Mouse (Mus musculus) ES-E14 (cell line): Measurements from ENCODE around the gene 1700014D04Rik. TPM values are rescaled to one million over a fixed set of nuclear protein-coding genes. Genes with fewer than 3 reads are reported as not detected.
"Not testable (repeated sequence)": the region's sequence is repeated elsewhere in the genome, so short reads cannot be mapped to it uniquely, and the experiment has no call there.

Experiments
- DNase-seq: peaks from one replicate; pipeline ENCODE4 v3.0.0-alpha.2; 2013; ENCODE audit warnings: low read depth, low spot score
- H3K27ac ChIP-seq: 2 replicates; pipeline ENCODE4 v1.5.1; 2012; ENCODE audit warnings: low read depth, mild to moderate bottlenecking, low read length, moderate library complexity, mixed read lengths; ENCODE audit not compliant: poor library complexity, insufficient read depth, severe bottlenecking
- H3K36me3 ChIP-seq: 2 replicates; pipeline ENCODE4 v1.6.1; 2012; ENCODE audit warnings: mild to moderate bottlenecking, low read length, moderate library complexity, mixed read lengths; ENCODE audit not compliant: control insufficient read depth, poor library complexity, insufficient read depth, severe bottlenecking
- H3K4me1 ChIP-seq, 2 experiments: fragments of 150-350 bp in 1 of 2; sonication (generic) in 1 of 2; 2 replicates each; pipeline ENCODE4 v1.6.1; 2012; ENCODE audit warnings: low read length in 2 of 2, mild to moderate bottlenecking in 1 of 2, mixed read lengths in 1 of 2; ENCODE audit not compliant: control insufficient read depth in 2 of 2, insufficient read depth in 2 of 2, poor library complexity in 1 of 2
- H3K4me3 ChIP-seq, 2 experiments: fragments of 150-350 bp in 1 of 2; sonication (generic) in 1 of 2; 2 replicates each; pipeline ENCODE4 v1.5.1; 2012; ENCODE audit warnings: low read length in 2 of 2, low read depth in 1 of 2, mild to moderate bottlenecking in 1 of 2, mixed read lengths in 1 of 2; ENCODE audit not compliant: insufficient read depth in 1 of 2, poor library complexity in 1 of 2, severe bottlenecking in 1 of 2
- H3K9ac ChIP-seq: 2 replicates; pipeline ENCODE4 v1.6.1; 2012; ENCODE audit warnings: low read depth, mild to moderate bottlenecking, low read length, mixed read lengths; ENCODE audit not compliant: poor library complexity, insufficient read depth, severe bottlenecking
- H3K9me3 ChIP-seq: fragments of 150-350 bp; sonication (generic); 2 replicates; pipeline ENCODE4 v1.6.1; 2012; ENCODE audit warnings: low read depth, mild to moderate bottlenecking, low read length; ENCODE audit not compliant: control insufficient read depth, insufficient read depth
- CHD2 ChIP-seq: IDR thresholded peaks from 2 replicates; pipeline ENCODE4 v1.6.1; 2014; ENCODE audit warnings: mild to moderate bottlenecking, low read depth, low read length, inconsistent platforms
- HCFC1 ChIP-seq: IDR thresholded peaks from 2 replicates; pipeline ENCODE4 v1.6.1; 2012; ENCODE audit warnings: low read length, inconsistent platforms, borderline replicate concordance; ENCODE audit not compliant: insufficient read depth
- MAFK ChIP-seq: IDR thresholded peaks from 2 replicates; pipeline ENCODE4 v1.6.1; 2014; ENCODE audit warnings: mild to moderate bottlenecking, low read depth, low read length, inconsistent platforms; ENCODE audit not compliant: insufficient read depth
- ZC3H11A ChIP-seq: IDR thresholded peaks from 2 replicates; pipeline ENCODE4 v1.6.1; 2012; ENCODE audit warnings: low read depth, mild to moderate bottlenecking, inconsistent platforms, low read length, borderline replicate concordance
- ZNF384 ChIP-seq: IDR thresholded peaks from 2 replicates; pipeline ENCODE4 v1.6.1; 2012; ENCODE audit warnings: low read depth, low read length, inconsistent platforms
- in situ Hi-C, 2 experiments: fragments of 600-800 bp; cut with MboI; formaldehyde crosslinking; loops; one replicate each; pipeline ENCODE4 v1.15.1; 2025; ENCODE audit warnings: low sequenced_read_pairs in 2 of 2, inconsistent platforms in 1 of 2; ENCODE audit not compliant: unreplicated experiment in 2 of 2
- total RNA-seq: library from RNA; depleted of rRNA; stranded (reverse); fragments of 300-350 nt; gene quantifications from 2 replicates; pipeline ENCODE4 v1.2.3, GENCODE M21; 2012

The 1700014D04Rik gene
- total RNA-seq, 1 experiment, result 0.18 TPM

DNA sequence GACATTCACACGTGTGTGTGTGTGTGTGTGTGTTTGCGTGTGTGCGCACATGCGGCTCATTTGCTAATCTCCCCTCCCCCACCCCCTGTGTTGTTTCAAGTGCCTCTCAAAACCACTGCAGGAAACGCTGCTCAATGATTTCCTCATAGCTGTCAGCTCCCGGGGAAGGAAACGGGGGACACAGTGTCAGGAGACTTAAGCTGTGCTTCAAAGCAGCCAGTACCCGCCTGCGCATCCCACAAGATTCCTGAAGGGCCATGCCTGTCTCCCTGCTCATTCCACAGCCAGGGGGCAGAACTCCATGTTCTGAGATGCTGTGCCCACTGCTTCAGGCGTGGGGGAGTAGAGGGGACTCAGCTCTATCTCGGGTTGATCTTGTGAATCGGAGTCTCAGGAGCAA lies 42.0 kb downstream of the 1700014D04Rik start:
- in situ Hi-C loops, result no loop called here
- no peak for DNase-seq
- H3K27ac ChIP-seq, result no peak overlapping the region

DNA sequence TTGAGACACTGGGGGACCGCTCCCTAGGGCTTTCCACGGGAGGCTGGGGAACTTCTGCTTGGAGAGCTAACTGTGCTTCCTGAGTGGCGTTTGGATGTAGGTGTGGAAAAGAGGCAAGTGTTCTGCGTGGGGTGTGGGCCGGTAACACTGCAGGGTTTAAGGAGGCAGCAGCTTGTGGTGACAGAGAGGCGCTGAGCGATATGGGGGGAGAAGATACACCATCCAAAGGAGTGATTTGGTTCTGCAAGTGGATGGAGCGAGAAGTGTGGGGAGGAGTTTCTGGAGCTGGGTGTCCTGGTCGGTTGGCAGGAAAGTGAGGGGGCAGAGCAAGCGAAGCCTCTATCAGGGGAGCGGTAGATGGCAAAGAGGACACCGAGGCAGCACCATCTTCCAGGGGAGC lies 43.0 kb downstream of the 1700014D04Rik start:
- in situ Hi-C loops, result no loop called here
- no peak overlapping the region for H3K4me3 ChIP-seq
- TF ChIP-seq MAFK (no peak), ZNF384 (no peak), ZC3H11A (no peak), HCFC1 (no peak), CHD2 (no peak)

More for the DNA sequence above, 42.0 kb downstream of the 1700014D04Rik start:
- H3K4me1 ChIP-seq, result peaks cover 3 to 14% of the 10 kb centered on the region in 2 experiments; a peak in 3 of 4 replicates
- TF ChIP-seq CHD2 (no peak), HCFC1 (no peak), MAFK (no peak), ZNF384 (no peak), ZC3H11A (no peak)
- no peak overlapping the region for H3K4me3 ChIP-seq
- no peaks in the 10 kb centered on the region for H3K36me3 ChIP-seq
- H3K9ac ChIP-seq, result no peak overlapping the region; the same call in 1 of the 2 replicates
- no peaks in the 10 kb centered on the region for H3K9me3 ChIP-seq

DNA sequence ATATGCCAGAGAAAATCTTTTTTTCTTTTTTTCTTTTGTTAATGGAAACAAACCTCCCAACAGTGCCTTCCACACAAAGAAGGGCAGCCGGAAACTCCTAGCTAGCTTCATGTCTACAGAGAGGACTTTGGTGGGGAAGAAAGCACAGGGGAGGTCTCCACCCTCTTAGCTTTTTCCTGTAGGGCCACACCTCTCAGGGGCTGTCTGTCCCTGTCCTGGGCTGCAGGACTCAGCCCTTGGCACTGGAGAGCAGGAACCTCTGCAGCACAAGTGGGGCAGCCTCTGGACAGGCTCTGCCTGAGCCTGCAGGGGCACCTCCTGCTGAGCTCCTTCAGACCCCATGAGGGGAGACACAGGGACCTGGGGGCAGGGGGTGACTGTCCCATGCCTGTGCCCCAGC lies 46.4 kb downstream of the 1700014D04Rik start:
- H3K4me1 ChIP-seq, H3K27ac ChIP-seq, H3K36me3 ChIP-seq, H3K9ac ChIP-seq, H3K9me3 ChIP-seq, H3K4me3 ChIP-seq, in situ Hi-C loops, DNase-seq: not testable (repeated sequence)

More for the DNA sequence above, 43.0 kb downstream of the 1700014D04Rik start:
- Histone ChIP-seq H3K4me1 (peaks cover 3 to 14% of the 10 kb centered on the region in 2 experiments; a peak in 3 of 4 replicates), H3K9me3 (no peaks in the 10 kb centered on the region), H3K9ac (no peak overlapping the region), H3K27ac (no peak overlapping the region), H3K36me3 (no peaks in the 10 kb centered on the region)
- DNase-seq, result no peak

DNA sequence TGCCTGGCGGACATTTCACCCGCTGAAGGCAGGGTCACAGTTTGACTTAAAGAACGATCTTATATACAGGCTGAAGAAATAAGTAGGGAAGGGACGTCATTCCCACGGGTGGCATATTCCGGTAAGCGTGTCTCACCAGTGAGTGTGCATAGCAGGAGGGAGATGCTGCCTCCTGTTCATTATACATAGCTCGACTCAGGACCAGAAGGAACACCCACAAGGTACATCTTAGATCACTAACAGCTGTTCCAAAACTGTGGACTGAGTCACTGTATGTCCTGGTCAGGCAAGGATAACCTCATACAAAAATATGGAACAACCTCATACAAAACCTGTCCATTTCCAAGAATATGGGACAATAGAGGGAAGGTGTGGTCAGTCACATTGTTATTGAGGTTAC lies 47.4 kb downstream of the 1700014D04Rik start:
- no peak overlapping the region for H3K27ac ChIP-seq
- no peaks in the 10 kb centered on the region for H3K9me3 ChIP-seq
- H3K36me3 ChIP-seq, result no peaks in the 10 kb centered on the region
- DNase-seq, result no peak
- TF ChIP-seq ZNF384, result no peak
- TF ChIP-seq CHD2, result no peak
- TF ChIP-seq ZC3H11A, result no peak
- no peak for TF ChIP-seq MAFK
- no peak for TF ChIP-seq HCFC1
- H3K4me3 ChIP-seq, result no peak overlapping the region
- peaks cover 0 to 2% of the 10 kb centered on the region in 2 experiments; a peak in 1 of 4 replicates for H3K4me1 ChIP-seq
- in situ Hi-C loops, result no loop called here
- no peak overlapping the region for H3K9ac ChIP-seq

DNA sequence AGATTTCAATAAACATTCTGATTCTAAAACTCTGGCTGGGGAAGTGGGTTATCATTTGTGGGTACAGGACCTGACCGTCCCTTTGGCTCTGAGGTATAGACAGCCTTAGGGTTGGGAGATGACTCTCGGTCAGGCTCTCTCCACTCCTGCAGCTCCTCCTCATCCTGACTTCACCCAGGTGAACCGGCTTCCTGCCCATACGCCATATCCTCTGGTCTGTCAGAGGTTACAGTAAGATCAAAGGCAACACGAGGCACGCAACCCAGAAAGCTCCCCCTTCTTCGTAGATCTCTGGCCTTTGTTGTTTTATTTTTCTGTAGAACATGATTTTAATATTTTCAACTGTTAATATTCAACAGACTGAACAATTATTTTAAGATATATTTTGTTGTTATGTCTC lies 50.8 kb downstream of the 1700014D04Rik start:
- in situ Hi-C loops, result no loop called here
- peaks cover 0 to 2% of the 10 kb centered on the region in 2 experiments; a peak in 1 of 4 replicates for H3K4me1 ChIP-seq
- no peak overlapping the region for H3K9ac ChIP-seq
- no peak for DNase-seq
- H3K4me3 ChIP-seq, result no peak overlapping the region
- no peaks in the 10 kb centered on the region for H3K36me3 ChIP-seq
- H3K27ac ChIP-seq, result no peak overlapping the region; the same call in 1 of the 2 replicates
- no peak for TF ChIP-seq ZNF384
- TF ChIP-seq MAFK, result no peak
- TF ChIP-seq ZC3H11A, result no peak
- TF ChIP-seq CHD2, result no peak
- TF ChIP-seq HCFC1, result no peak
- no peaks in the 10 kb centered on the region for H3K9me3 ChIP-seq
